In genomic region chr16:84559569-84560278, GRCm38 (mm10) we compare ENCODE assay signal across 9 mouse cellular contexts. TPM values are rescaled to one million over a fixed set of nuclear protein-coding genes. Genes with fewer than 3 reads are reported as not detected.
DNase-seq lines count a peak whose midpoint lies in the region; ATAC-seq lines count a peak whose summit lies in the region.
"Had no signal": no experiment of that assay in that cellular context is flagged by ENCODE, and none has a peak within 500 bp of the region (broad histone marks: within the 10 kb centered on the region; RNA-seq: fewer than 3 reads in every experiment).

No protein-coding gene starts in this region.

- no peak for DNase-seq in forebrain, embryonic 11.5 days (ENCODE audit: low spot score)
- no peak for DNase-seq in forebrain, embryonic 10.5 days (ENCODE audit: extremely low spot score, low spot score)
- DNase-seq in lung, postnatal 36 days = peak; percentile 2
- DNase-seq in lung, adult 18-20 months = no peak
- DNase-seq in embryonic facial prominence, embryonic 11.5 days (ENCODE audit: low spot score) = peak; percentile 57
- DNase-seq in frontal cortex, postnatal 10 days (ENCODE audit: low spot score in 2 of 2) = no peak
- no peak for DNase-seq in thymus, postnatal 25 days

- no peaks in the 10 kb centered on the region for H3K27me3 ChIP-seq in forebrain, embryonic 11.5 days (ENCODE audit: control insufficient read depth, insufficient read depth, low read length)
- H3K27me3 ChIP-seq in forebrain, embryonic 10.5 days (ENCODE audit: poor library complexity, severe bottlenecking) = no peaks in the 10 kb centered on the region
- H3K27me3 ChIP-seq in embryonic facial prominence, embryonic 11.5 days (ENCODE audit: control insufficient read depth, insufficient read depth, low read length) = no peaks in the 10 kb centered on the region
- H3K27me3 ChIP-seq in midbrain, embryonic 13.5 days = no peaks in the 10 kb centered on the region

- 16% methylated on average over 9 of the region's 9 CpGs for WGBS in forebrain, embryonic 11.5 days
- WGBS in forebrain, embryonic 10.5 days = 21% methylated on average over 9 of the region's 9 CpGs
- 14% methylated on average over 9 of the region's 9 CpGs for WGBS in embryonic facial prominence, embryonic 11.5 days
- 8% methylated on average over 9 of the region's 9 CpGs for WGBS in midbrain, embryonic 13.5 days

- H3K4me3 ChIP-seq in forebrain, embryonic 11.5 days (ENCODE audit: low read depth, low read length) = no peak overlapping the region
- no peak overlapping the region for H3K4me3 ChIP-seq in forebrain, embryonic 10.5 days
- H3K4me3 ChIP-seq in embryonic facial prominence, embryonic 11.5 days (ENCODE audit: low read depth, low read length) = no peak overlapping the region
- H3K4me3 ChIP-seq in midbrain, embryonic 13.5 days (replicated peaks) = peak overlapping the region; percentile 22

- peak; percentile 39; the same call in 1 of the 2 replicates for ATAC-seq in forebrain, embryonic 11.5 days (replicated peaks; ENCODE audit: low FRiP score)
- no peak for ATAC-seq in embryonic facial prominence, embryonic 11.5 days (replicated peaks; ENCODE audit: insufficient number of reproducible peaks, low FRiP score, low TSS enrichment, low read depth)
- no peak for ATAC-seq in midbrain, embryonic 13.5 days

- H3K27ac ChIP-seq in forebrain, embryonic 11.5 days (ENCODE audit: low read depth, low read length) = no peak overlapping the region
- H3K27ac ChIP-seq in forebrain, embryonic 10.5 days = no peak overlapping the region
- no peak overlapping the region for H3K27ac ChIP-seq in embryonic facial prominence, embryonic 11.5 days (replicated peaks; ENCODE audit: low read depth, low read length)
- H3K27ac ChIP-seq in midbrain, embryonic 13.5 days = no peak overlapping the region

- no peak overlapping the region for H3K9ac ChIP-seq in forebrain, embryonic 11.5 days (ENCODE audit: low read length)
- no peak overlapping the region for H3K9ac ChIP-seq in embryonic facial prominence, embryonic 11.5 days (replicated peaks; ENCODE audit: low read length)
- no peak overlapping the region for H3K9ac ChIP-seq in midbrain, embryonic 13.5 days (replicated peaks)

- H3K4me2 ChIP-seq in forebrain, embryonic 11.5 days (ENCODE audit: low read depth, low read length, severe bottlenecking) = no peak overlapping the region
- no peak overlapping the region for H3K4me2 ChIP-seq in embryonic facial prominence, embryonic 11.5 days (ENCODE audit: low read depth, low read length)
- peak overlapping the region; percentile 39 for H3K4me2 ChIP-seq in midbrain, embryonic 13.5 days (replicated peaks)

- no peaks in the 10 kb centered on the region for H3K4me1 ChIP-seq in forebrain, embryonic 11.5 days (replicated peaks; ENCODE audit: control insufficient read depth, insufficient read depth, low read length)
- H3K4me1 ChIP-seq in forebrain, embryonic 10.5 days = peaks cover 14% of the 10 kb centered on the region; the same call in 1 of the 2 replicates
- H3K4me1 ChIP-seq in embryonic facial prominence, embryonic 11.5 days (ENCODE audit: control insufficient read depth, insufficient read depth, low read length) = no peaks in the 10 kb centered on the region
- peaks cover 20% of the 10 kb centered on the region for H3K4me1 ChIP-seq in midbrain, embryonic 13.5 days (replicated peaks)

- no peaks in the 10 kb centered on the region for H3K9me3 ChIP-seq in forebrain, embryonic 11.5 days (ENCODE audit: control insufficient read depth, low read length)
- no peaks in the 10 kb centered on the region for H3K9me3 ChIP-seq in forebrain, embryonic 10.5 days
- no peaks in the 10 kb centered on the region for H3K9me3 ChIP-seq in embryonic facial prominence, embryonic 11.5 days (replicated peaks; ENCODE audit: control insufficient read depth, low read length)
- no peaks in the 10 kb centered on the region for H3K9me3 ChIP-seq in midbrain, embryonic 13.5 days

- H3K36me3 ChIP-seq in forebrain, embryonic 11.5 days (ENCODE audit: control insufficient read depth, insufficient read depth, low read length) = no peaks in the 10 kb centered on the region
- no peaks in the 10 kb centered on the region for H3K36me3 ChIP-seq in forebrain, embryonic 10.5 days (replicated peaks)
- no peaks in the 10 kb centered on the region for H3K36me3 ChIP-seq in embryonic facial prominence, embryonic 11.5 days (replicated peaks; ENCODE audit: control insufficient read depth, insufficient read depth, low read depth, low read length)
- no peaks in the 10 kb centered on the region for H3K36me3 ChIP-seq in midbrain, embryonic 13.5 days

RNA-seq across cellular contexts. Expression of gene A730009L09Rik, which starts 44.8 kb away (rescaled TPM):
- not detected in 2 replicates for polyA plus RNA-seq in forebrain, embryonic 11.5 days (2014; fragmentation: Nextera tagmentation; extraction: Ambion mirVana)
- polyA plus RNA-seq in forebrain, embryonic 10.5 days (2016; fragmentation: Nextera tagmentation; extraction: Ambion mirVana) = not detected in 2 replicates
- not detected in 2 replicates for polyA plus RNA-seq in embryonic facial prominence, embryonic 11.5 days (2014; fragmentation: Nextera tagmentation; extraction: Ambion mirVana)
- polyA plus RNA-seq in midbrain, embryonic 13.5 days (2015; fragmentation: Nextera tagmentation; extraction: Ambion mirVana) = 0.05 TPM in 1 of 2 replicates, not detected in the other
- polyA plus RNA-seq: spleen, adult 2 months had no signal

Comparison
In these comparisons a context has a peak if more than half of its experiments do, and no peak if none do; other contexts are left out.
1. DNase-seq: peak in lung, postnatal 36 days (single experiment) and embryonic facial prominence, embryonic 11.5 days (single experiment); none in forebrain, embryonic 11.5 days (single experiment), forebrain, embryonic 10.5 days (single experiment), lung, adult 18-20 months (0 of 2), frontal cortex, postnatal 10 days (0 of 2) and thymus, postnatal 25 days (single experiment).